Mouse (Mus musculus): ENCODE data around the gene Rnf168. TPM values are rescaled to one million over a fixed set of nuclear protein-coding genes. Genes with fewer than 3 reads are reported as not detected.

Rnf168 gene
- total RNA-seq, 2 experiments from 2014 or later: 11.6 to 13.4 TPM

- DNase-seq: no peak
Observed at GRCm38 (mm10) chr16:32312859-32313258, 35.6 kb downstream of the Rnf168 start.

- DNase-seq: no peak
Observed at GRCm38 (mm10) chr16:32316601-32317000, 39.3 kb downstream of the Rnf168 start.

DNA sequence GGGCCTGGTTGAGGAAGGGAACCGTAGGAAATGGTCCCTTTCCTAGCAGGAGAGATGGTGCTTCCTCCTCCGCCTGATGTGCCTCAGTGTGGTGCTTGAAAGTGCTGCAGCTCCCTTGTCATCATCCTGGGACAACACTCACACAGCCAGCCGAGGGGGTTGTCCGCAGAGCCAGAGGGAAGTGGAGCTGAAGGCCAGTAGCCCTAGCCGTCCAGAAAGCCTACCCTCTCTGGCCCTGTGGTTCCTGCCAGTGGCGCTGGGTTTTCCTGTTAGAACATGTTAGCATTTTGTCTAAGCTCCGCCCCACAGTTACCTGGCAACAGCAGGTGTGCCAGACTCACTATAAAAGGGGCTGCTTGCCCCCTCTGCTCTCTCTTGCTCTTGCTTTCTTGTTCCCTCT, 46.7 kb downstream of the Rnf168 start:
- no peak for DNase-seq

DNA sequence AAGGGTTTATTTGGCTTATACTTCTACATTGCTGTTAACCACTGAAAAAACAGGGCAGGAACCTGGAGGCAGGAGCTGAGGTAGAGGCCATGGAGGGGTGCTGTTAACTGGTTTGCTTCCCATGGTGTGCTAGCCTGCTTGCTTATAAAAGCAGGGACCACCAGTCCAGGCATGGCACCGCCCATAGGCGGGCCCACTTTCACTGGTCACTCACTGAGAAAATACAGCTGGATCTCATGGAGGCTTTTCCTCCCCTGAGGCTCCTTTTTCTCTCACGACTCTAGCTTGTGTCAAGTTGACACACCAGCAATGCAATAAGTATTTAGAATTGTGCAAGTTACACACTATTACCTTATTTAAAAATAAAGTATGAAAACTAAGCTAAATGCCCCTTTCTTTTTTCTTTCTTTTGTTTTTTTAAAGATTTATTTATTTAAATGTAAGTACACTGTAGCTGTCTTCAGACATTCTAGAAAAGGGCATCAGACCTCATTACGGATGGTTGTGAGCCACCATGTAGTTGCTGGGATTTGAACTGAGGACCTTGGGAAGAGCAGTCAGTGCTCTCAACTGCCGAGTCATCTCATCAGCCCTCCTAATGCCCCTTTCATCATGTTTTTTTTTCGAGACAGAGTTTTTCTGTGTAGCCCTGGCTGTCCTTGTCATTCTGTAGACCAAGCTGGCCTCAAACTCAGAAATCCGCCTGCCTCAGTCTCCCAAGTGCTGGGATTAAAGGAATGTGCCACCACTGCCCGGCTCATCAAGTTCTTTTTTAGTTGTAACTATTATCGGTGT, 53.8 kb downstream of the Rnf168 start:
- no peak for DNase-seq

GRCm38 (mm10) chr16:32332040-32332555, 54.8 kb downstream of the Rnf168 start, which contains the start of gene Ubxn7:
Gene Ubxn7 (plus strand): TSS chr16:32332257.
- peak; percentile 99 for DNase-seq

GRCm38 (mm10) chr16:32332556-32333511, 55.6 kb downstream of the Rnf168 start:
- peak; percentile 45 for DNase-seq

- no peak for DNase-seq
Observed at GRCm38 (mm10) chr16:32335146-32335545, 57.9 kb downstream of the Rnf168 start.

DNA sequence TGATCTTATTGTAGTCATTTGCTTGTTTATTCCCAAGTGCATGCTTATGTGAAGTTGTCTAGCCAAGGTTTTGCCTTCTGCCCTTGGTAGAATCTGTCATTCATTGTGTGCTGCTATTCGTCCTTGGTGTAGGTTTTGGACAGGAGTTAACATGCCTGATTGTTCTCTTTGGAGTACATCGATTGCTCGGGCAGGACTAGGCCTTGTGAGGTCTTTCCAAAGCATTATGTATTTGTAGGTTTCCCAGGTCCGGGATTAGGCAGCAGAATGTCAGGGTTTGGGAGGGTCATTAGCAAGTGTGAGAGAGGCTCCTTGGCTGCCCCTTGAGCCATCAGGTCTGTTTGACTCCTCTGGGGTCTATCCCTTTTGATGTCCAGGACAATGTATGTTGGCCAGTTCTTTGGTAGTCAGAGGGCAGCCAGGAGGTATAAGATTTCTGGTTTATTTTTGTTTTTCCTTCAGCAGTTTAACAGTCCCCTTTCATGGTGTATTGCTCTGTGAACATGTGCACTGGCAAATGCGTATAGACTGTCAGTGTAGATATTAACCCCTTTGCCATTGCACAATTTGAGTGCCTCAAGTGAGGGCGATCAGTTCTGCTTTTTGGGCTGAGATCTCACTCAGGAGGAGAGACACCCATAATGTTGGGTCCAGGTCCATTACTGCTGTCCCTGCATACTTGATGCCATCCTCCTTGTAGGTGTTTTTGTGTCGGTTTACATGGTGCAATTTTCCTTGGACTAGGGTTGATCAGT, 58.9 kb downstream of the Rnf168 start:
- no peak for DNase-seq

GRCm38 (mm10) chr16:32337001-32337400, 59.7 kb downstream of the Rnf168 start:
- DNase-seq: no peak

GRCm38 (mm10) chr16:32340451-32340850, 63.2 kb downstream of the Rnf168 start:
- no peak for DNase-seq

DNA sequence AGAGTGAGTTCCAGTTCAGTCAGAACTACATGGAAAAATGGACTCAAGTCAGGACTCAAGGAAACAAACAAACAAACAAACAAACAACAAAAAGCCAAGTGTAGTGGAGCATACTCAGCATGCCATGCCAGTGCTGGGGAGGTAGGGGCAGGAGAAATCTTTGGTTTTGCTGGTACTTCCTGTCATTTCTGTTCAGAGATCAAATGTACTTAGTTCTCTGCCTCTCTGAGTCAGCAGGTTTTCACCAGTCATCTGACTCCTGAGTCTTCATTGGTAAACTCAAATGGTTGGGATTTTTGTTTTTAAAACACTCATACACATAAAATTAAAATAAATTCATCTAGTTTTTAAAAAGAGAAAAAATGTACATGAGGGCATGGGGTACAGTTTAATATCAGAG, 68.3 kb downstream of the Rnf168 start:
- no peak for DNase-seq

- no peak for DNase-seq
Observed at GRCm38 (mm10) chr16:32350776-32351175, 73.5 kb downstream of the Rnf168 start.

Small RNAs within 50 kb of the gene (microRNA-seq; reads per million reads assigned to microRNA genes)
- gene Mir1946a: 0 reads per million in 2 experiments

Other genes with a start within 250 kb of the Rnf168 start
- gene Pak2, start 198.1 kb upstream of the Rnf168 start, total RNA-seq (2021): 10 to 100 TPM; 22.7 to 26.7 TPM
- 10 to 100 TPM; 15.9 to 16.1 TPM for gene Pigx, start 177.7 kb upstream of the Rnf168 start, total RNA-seq (2021)
- 1 to 10 TPM; 6.3 to 7.3 TPM for gene Cep19, start 177.7 kb upstream of the Rnf168 start, total RNA-seq (2021)
- 1 to 10 TPM; 7.4 to 9.0 TPM for gene Nrros, start 111.9 kb upstream of the Rnf168 start, total RNA-seq (2021)
- under 1 TPM in 1 of 2 experiments, not detected in 1; 0.47 TPM for gene Bex6, start 97.6 kb upstream of the Rnf168 start, total RNA-seq (2021)
- gene Fbxo45, start 30.3 kb upstream of the Rnf168 start, total RNA-seq (2021): 10 to 100 TPM; 11.2 to 11.6 TPM
- 1 to 10 TPM; 6.1 to 7.3 TPM for gene Wdr53, start 30.2 kb upstream of the Rnf168 start, total RNA-seq (2021)
- 10 to 100 TPM; 13.1 to 18.3 TPM for gene Smco1, start 6.0 kb upstream of the Rnf168 start, total RNA-seq (2021)
- gene Ubxn7, start 54.8 kb downstream of the Rnf168 start, total RNA-seq (2021): 10 to 100 TPM; 25.3 to 31.1 TPM
- 1 to 10 TPM in 1 of 2 experiments, not detected in 1; 1.2 TPM for gene Tm4sf19, start 123.0 kb downstream of the Rnf168 start, total RNA-seq (2021)
- 1 to 10 TPM; 4.7 to 5.6 TPM for gene Tctex1d2, start 142.2 kb downstream of the Rnf168 start, total RNA-seq (2021)
- 10 to 100 TPM; 66.5 to 68.7 TPM for gene Pcyt1a, start 153.5 kb downstream of the Rnf168 start, total RNA-seq (2021)
- not detected for gene Slc51a, start 210.4 kb downstream of the Rnf168 start, total RNA-seq (2021)
- not detected for gene Zdhhc19, start 218.8 kb downstream of the Rnf168 start, total RNA-seq (2021)

Data from gastrocnemius, postnatal 10 days (tissue).